Mouse (Mus musculus) embryonic fibroblast, embryonic 13.5 days (primary cell): Measurements from ENCODE around the gene Icos. TPM values are rescaled to one million over a fixed set of nuclear protein-coding genes. Genes with fewer than 3 reads are reported as not detected.

Experiments
- H3K27ac ChIP-seq: 2 replicates; pipeline ENCODE4 v1.5.1; 2012; ENCODE audit warnings: low read length, control low read depth, inconsistent platforms; ENCODE audit not compliant: insufficient read depth
- H3K4me1 ChIP-seq: 2 replicates; pipeline ENCODE4 v1.6.1; 2011; ENCODE audit warnings: low read length; ENCODE audit not compliant: control insufficient read depth, insufficient read depth
- H3K4me3 ChIP-seq: 2 replicates; pipeline ENCODE4 v1.5.1; 2011; ENCODE audit warnings: mild to moderate bottlenecking, control low read depth, low read length; ENCODE audit not compliant: insufficient read depth
- CTCF ChIP-seq: IDR thresholded peaks from 2 replicates; pipeline ENCODE4 v1.5.1; 2011; ENCODE audit warnings: mild to moderate bottlenecking, control low read depth, low read length, moderate library complexity, borderline replicate concordance; ENCODE audit not compliant: insufficient read depth
- POLR2A ChIP-seq: IDR thresholded peaks from 2 replicates; pipeline ENCODE4 v1.6.1; 2011; ENCODE audit warnings: low read depth, mild to moderate bottlenecking, control low read depth, low read length, moderate library complexity
- polyA plus RNA-seq: library from polyadenylated mRNA; stranded (reverse); fragments of >200 nt; gene quantifications from 2 replicates; pipeline ENCODE4 v1.2.4, GENCODE M21; 2011; ENCODE audit warnings: low read depth; ENCODE audit not compliant: missing spikeins, insufficient read length

Icos gene
- polyA plus RNA-seq, 1 experiment: not detected

- no peak overlapping the region for H3K4me3 ChIP-seq
- TF ChIP-seq POLR2A (no peak), CTCF (no peak)
- no peaks in the 10 kb centered on the region for H3K4me1 ChIP-seq
- no peak overlapping the region for H3K27ac ChIP-seq
These were observed 34.8 kb upstream of the Icos start for GRCm38 (mm10) chr1:60942921-60943320.

DNA sequence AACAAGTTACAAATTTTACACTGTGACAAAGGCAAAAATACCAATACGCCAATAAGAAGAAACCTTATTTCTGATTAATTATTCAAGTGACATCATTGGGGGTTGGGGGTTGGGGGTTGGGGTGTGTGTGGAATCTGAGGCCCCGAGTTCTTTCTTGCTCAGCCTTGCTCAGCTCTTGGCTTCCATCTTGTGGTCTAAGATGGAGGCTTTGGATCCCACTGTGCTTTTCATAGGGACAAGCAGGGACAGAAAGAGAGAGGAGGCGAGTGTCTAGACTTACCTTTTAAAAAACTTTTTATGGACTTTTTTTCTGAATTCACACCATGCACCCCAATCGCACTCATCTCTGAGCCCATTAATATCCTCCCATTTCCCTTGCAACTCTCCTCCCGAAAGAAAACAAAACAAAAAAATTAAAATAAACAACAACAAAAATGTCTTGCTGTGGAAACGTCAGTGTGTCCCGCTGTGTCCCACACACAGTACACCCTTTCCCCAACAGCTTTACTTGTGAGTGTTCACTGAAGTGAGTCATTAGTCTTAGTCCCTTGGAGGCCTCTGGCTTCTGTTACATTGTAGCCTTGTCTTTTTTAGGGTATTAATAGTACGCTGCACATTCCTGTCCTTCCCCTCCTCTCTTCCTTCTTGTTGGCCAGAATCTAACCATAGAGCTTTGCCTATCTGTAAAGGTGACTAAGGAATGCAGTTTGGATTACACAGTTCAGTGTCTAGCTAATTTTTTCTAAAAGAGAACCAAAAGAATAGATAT, 31.9 kb upstream of the Icos start:
- no peak for TF ChIP-seq POLR2A
- TF ChIP-seq CTCF: no peak
- Histone ChIP-seq H3K27ac (no peak overlapping the region), H3K4me3 (no peak overlapping the region), H3K4me1 (no peaks in the 10 kb centered on the region)

DNA sequence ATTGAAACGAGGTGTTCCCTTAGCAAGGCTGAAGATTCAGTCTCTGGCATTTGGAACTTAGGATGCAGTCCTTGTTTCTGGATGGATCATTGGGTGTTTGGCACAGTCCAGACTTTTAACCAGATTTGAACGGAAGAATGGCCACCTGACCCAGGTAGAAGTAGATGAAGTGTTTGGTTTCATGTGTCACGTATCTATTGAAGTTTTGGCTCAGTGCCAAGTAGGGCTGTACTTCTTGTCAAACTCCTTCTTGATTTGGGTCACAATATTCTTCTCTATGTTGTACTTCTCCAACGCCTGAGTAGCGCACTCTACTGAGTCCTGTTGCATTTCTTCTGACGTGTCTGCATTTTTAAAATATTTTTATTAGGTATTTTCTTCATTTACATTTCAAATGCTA, 29.6 kb upstream of the Icos start:
- TF ChIP-seq POLR2A: no peak
- TF ChIP-seq CTCF: no peak
- no peak overlapping the region for H3K4me3 ChIP-seq
- H3K27ac ChIP-seq: no peak overlapping the region
- H3K4me1 ChIP-seq: no peaks in the 10 kb centered on the region

- Histone ChIP-seq H3K27ac (no peak overlapping the region), H3K4me3 (no peak overlapping the region), H3K4me1 (no peaks in the 10 kb centered on the region)
- TF ChIP-seq CTCF: no peak
- no peak for TF ChIP-seq POLR2A
These were observed 24.8 kb upstream of the Icos start for GRCm38 (mm10) chr1:60952958-60953357.

GRCm38 (mm10) chr1:60953686-60954085, 24.0 kb upstream of the Icos start:
- Histone ChIP-seq H3K4me3 (no peak overlapping the region), H3K27ac (no peak overlapping the region), H3K4me1 (no peaks in the 10 kb centered on the region)
- TF ChIP-seq CTCF (no peak), POLR2A (no peak)

- TF ChIP-seq CTCF (no peak), POLR2A (no peak)
These were observed 23.0 kb upstream of the Icos start for GRCm38 (mm10) chr1:60954759-60955158.

DNA sequence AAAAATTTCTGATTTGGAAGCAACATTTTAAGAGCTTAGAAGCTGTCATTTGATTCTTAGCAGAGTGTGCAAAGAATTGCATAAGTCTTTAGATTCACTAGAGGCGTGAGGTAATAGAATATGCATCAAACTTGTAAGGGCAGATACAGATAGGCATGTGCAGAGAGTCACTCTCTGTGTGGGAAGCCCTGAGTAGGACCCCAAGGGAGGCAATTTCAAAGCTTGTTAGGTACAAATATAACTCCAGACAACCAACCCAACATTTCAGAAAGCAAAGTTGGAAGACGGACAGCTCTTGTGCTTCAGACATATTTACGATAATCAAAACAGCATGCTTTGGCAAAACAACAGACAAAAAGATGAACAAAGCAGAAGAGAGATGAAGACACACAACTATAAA, 22.5 kb upstream of the Icos start:
- Histone ChIP-seq H3K27ac (no peak overlapping the region), H3K4me3 (no peak overlapping the region), H3K4me1 (no peaks in the 10 kb centered on the region)
- TF ChIP-seq POLR2A (no peak), CTCF (no peak)

More at GRCm38 (mm10) chr1:60954759-60955158, 23.0 kb upstream of the Icos start:
- Histone ChIP-seq H3K4me3 (no peak overlapping the region), H3K4me1 (no peaks in the 10 kb centered on the region), H3K27ac (no peak overlapping the region)

DNA sequence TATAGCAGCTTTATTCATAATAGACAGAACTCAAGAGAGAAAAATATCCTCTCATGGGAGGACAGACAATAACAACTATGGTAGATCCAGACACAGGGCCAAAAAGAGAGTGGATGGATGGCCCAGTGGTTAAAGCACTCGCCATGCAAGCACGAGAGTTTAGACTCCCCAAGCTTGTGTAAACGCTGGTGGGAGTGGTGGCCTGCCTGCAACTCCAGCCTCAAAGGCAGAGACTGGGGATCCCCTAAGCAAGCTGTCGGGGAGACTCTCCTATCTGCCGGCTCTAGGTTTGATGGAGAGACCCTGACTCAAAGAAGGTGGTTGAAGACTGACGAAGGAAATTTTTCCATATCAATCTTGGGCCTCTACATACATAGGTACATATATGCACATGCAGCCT, 21.5 kb upstream of the Icos start:
- TF ChIP-seq CTCF (no peak), POLR2A (no peak)

GRCm38 (mm10) chr1:60958287-60958686, 19.4 kb upstream of the Icos start:
- TF ChIP-seq CTCF: no peak
- TF ChIP-seq POLR2A: no peak
- Histone ChIP-seq H3K4me3 (no peak overlapping the region), H3K4me1 (no peaks in the 10 kb centered on the region), H3K27ac (no peak overlapping the region)

More for the DNA sequence above, 21.5 kb upstream of the Icos start:
- Histone ChIP-seq H3K4me3 (no peak overlapping the region), H3K4me1 (no peaks in the 10 kb centered on the region), H3K27ac (no peak overlapping the region)

- Histone ChIP-seq H3K4me3 (no peak overlapping the region), H3K27ac (no peak overlapping the region), H3K4me1 (no peaks in the 10 kb centered on the region)
- TF ChIP-seq POLR2A (no peak), CTCF (no peak)
These were observed 18.5 kb upstream of the Icos start for GRCm38 (mm10) chr1:60959246-60959645.

DNA sequence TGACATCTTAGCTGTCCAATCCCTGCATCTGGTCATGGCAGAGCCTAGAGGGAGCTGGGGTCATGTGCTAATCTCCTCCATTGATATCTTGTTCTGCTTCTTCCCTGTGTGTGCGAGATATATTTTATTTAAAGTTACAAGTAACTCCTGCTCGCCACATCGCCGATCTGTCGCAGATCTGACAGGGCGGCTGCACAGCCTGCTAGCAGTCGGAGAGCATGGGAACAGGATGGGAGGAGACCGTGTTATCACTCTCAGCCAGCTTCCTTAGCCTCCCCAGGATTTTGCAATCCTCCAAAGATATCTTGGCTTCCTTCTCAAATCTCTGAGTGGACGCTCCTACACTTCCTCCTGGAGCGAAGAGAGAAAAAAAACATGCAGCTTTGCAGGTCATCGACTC, 17.3 kb upstream of the Icos start:
- TF ChIP-seq POLR2A (no peak), CTCF (no peak)
- Histone ChIP-seq H3K4me1 (no peaks in the 10 kb centered on the region), H3K4me3 (no peak overlapping the region), H3K27ac (no peak overlapping the region)
